Mouse (Mus musculus) kidney, embryonic 16.5 days (tissue): Measurements from ENCODE around the gene Sirpa. TPM values are rescaled to one million over a fixed set of nuclear protein-coding genes. Genes with fewer than 3 reads are reported as not detected.

ENCODE experiments used
- ATAC-seq: fragments of 200-750 bp; cut with Nextera tagmentation; 2 replicates; pipeline ENCODE4 v1.8.0; 2017; ENCODE audit warnings: moderate TSS enrichment; ENCODE audit not compliant: low FRiP score, low TSS enrichment
- H3K27ac ChIP-seq: fragments of 300-500 bp; sonication (generic); 2 replicates; pipeline ENCODE4 v1.5.1; 2014; ENCODE audit warnings: low read length
- H3K27me3 ChIP-seq: fragments of 300-500 bp; sonication (generic); 2 replicates; pipeline ENCODE4 v1.6.1; 2014; ENCODE audit warnings: low read length, control low read depth, mixed read lengths; ENCODE audit not compliant: insufficient read depth
- H3K36me3 ChIP-seq: fragments of 300-500 bp; sonication (generic); 2 replicates; pipeline ENCODE4 v1.6.1; 2014; ENCODE audit warnings: low read length, control low read depth, mixed read lengths; ENCODE audit not compliant: insufficient read depth
- H3K4me1 ChIP-seq: fragments of 300-500 bp; sonication (generic); 2 replicates; pipeline ENCODE4 v1.6.1; 2014; ENCODE audit warnings: low read length, control low read depth, mixed read lengths; ENCODE audit not compliant: insufficient read depth
- H3K4me2 ChIP-seq: fragments of 300-500 bp; sonication (generic); replicated peaks from 2 replicates; pipeline ENCODE4 v1.6.1; 2014; ENCODE audit warnings: low read depth, low read length
- H3K4me3 ChIP-seq: fragments of 300-500 bp; sonication (generic); 2 replicates; pipeline ENCODE4 v1.5.1; 2014; ENCODE audit warnings: mild to moderate bottlenecking, low read length
- H3K9ac ChIP-seq: fragments of 300-500 bp; sonication (generic); replicated peaks from 2 replicates; pipeline ENCODE4 v1.6.1; 2014; ENCODE audit warnings: low read length
- H3K9me3 ChIP-seq: fragments of 300-500 bp; sonication (generic); 2 replicates; pipeline ENCODE4 v1.6.1; 2016; ENCODE audit warnings: low read length, control low read depth
- WGBS: fragments of 180-500 bp; shearing (Covaris S2); extraction: QIAGEN DNeasy Blood & Tissue Kit; methylation state at CpG from one replicate; pipeline ENCODE4 v1.1.7; 2014; 5-methylcytosine and 5-hydroxymethylcytosine counted together
- polyA plus RNA-seq: library from polyadenylated mRNA; unstranded; fragments of >200 nt; fragmentation: Nextera tagmentation; extraction: Ambion mirVana; gene quantifications from 2 replicates; pipeline ENCODE4 v1.2.1, GENCODE M21; 2015

The Sirpa gene
- polyA plus RNA-seq, 1 experiment from 2014 or later, result 29.8 TPM

GRCm38 (mm10) chr2:129679066-129679465 lies 86.4 kb downstream of the Sirpa start:
- no peak for ATAC-seq
- H3K4me3 ChIP-seq, result no peak overlapping the region
- H3K27ac ChIP-seq, result no peak overlapping the region
- no peaks in the 10 kb centered on the region for H3K9me3 ChIP-seq
- 83% methylated on average over 5 of the region's 5 CpGs for WGBS
- H3K27me3 ChIP-seq, result no peaks in the 10 kb centered on the region
- H3K4me1 ChIP-seq, result no peaks in the 10 kb centered on the region; the same call in 1 of the 2 replicates
- H3K36me3 ChIP-seq, result no peaks in the 10 kb centered on the region
- no peak overlapping the region for H3K9ac ChIP-seq
- no peak overlapping the region for H3K4me2 ChIP-seq

- H3K27me3 ChIP-seq, result no peaks in the 10 kb centered on the region
- no peaks in the 10 kb centered on the region for H3K9me3 ChIP-seq
- H3K4me2 ChIP-seq, result no peak overlapping the region
- no peak for ATAC-seq
- WGBS, result 85% methylated on average over 3 of the region's 3 CpGs
- H3K4me1 ChIP-seq, result no peaks in the 10 kb centered on the region; the same call in 1 of the 2 replicates
- no peak overlapping the region for H3K27ac ChIP-seq
- no peaks in the 10 kb centered on the region for H3K36me3 ChIP-seq
- no peak overlapping the region for H3K9ac ChIP-seq
- H3K4me3 ChIP-seq, result no peak overlapping the region
Measured at GRCm38 (mm10) chr2:129680236-129680635, 87.6 kb downstream of the Sirpa start.

Other genes starting within 250 kb of the Sirpa start
- gene Il1b, start 221.7 kb upstream of the Sirpa start, polyA plus RNA-seq, result 0.30 TPM in 1 of 2 replicates, not detected in the other
- not detected in 2 replicates for gene F830045P16Rik, start 56.2 kb upstream of the Sirpa start, polyA plus RNA-seq
- gene Pdyn, start 107.0 kb downstream of the Sirpa start, polyA plus RNA-seq, result 0.37 and 0.62 TPM in 2 replicates
- 9.2 and 9.4 TPM in 2 replicates for gene Stk35, start 207.7 kb downstream of the Sirpa start, polyA plus RNA-seq